Mouse (Mus musculus) lung, adult 2 months (tissue): Measurements from ENCODE around the gene Rnf166. TPM values are rescaled to one million over a fixed set of nuclear protein-coding genes. Genes with fewer than 3 reads are reported as not detected.

ENCODE experiments used
- DNase-seq: peaks from one replicate; pipeline ENCODE4 v3.0.0; 2022
- H3K4me1 ChIP-seq: fragments of 200-500 bp; 2 replicates; pipeline ENCODE4 v1.6.1; 2011; ENCODE audit warnings: low read length; ENCODE audit not compliant: control insufficient read depth, insufficient read depth
- H3K4me3 ChIP-seq: fragments of 200-500 bp; replicated peaks from 2 replicates; pipeline ENCODE3; 2011; ENCODE audit warnings: low read depth, mild to moderate bottlenecking, control low read depth, low read length; ENCODE audit errors: extremely low read depth
- CTCF ChIP-seq: fragments of 200-500 bp; IDR thresholded peaks from 2 replicates; pipeline ENCODE4 v1.5.1; 2011; ENCODE audit warnings: mild to moderate bottlenecking, low read length, control low read depth; ENCODE audit not compliant: insufficient read depth
- POLR2A ChIP-seq: fragments of 200-500 bp; IDR thresholded peaks from 2 replicates; pipeline ENCODE4 v1.6.1; 2011; ENCODE audit warnings: low read depth, mild to moderate bottlenecking, control low read depth, low read length, borderline replicate concordance; ENCODE audit errors: extremely low read depth
- WGBS: fragments of 180-500 bp; shearing (Covaris S2); methylation state at CpG from one replicate; pipeline ENCODE4 v1.1.7; 2018; 5-methylcytosine and 5-hydroxymethylcytosine counted together
- polyA plus RNA-seq: library from polyadenylated mRNA; depleted of rRNA; stranded (reverse); fragments of >200 nt; gene quantifications from 2 replicates; pipeline ENCODE4 v1.2.3, GENCODE M21; 2012; rRNA removed

The Rnf166 gene
- 83.8 and 93.2 TPM in 2 replicates for polyA plus RNA-seq

DNA sequence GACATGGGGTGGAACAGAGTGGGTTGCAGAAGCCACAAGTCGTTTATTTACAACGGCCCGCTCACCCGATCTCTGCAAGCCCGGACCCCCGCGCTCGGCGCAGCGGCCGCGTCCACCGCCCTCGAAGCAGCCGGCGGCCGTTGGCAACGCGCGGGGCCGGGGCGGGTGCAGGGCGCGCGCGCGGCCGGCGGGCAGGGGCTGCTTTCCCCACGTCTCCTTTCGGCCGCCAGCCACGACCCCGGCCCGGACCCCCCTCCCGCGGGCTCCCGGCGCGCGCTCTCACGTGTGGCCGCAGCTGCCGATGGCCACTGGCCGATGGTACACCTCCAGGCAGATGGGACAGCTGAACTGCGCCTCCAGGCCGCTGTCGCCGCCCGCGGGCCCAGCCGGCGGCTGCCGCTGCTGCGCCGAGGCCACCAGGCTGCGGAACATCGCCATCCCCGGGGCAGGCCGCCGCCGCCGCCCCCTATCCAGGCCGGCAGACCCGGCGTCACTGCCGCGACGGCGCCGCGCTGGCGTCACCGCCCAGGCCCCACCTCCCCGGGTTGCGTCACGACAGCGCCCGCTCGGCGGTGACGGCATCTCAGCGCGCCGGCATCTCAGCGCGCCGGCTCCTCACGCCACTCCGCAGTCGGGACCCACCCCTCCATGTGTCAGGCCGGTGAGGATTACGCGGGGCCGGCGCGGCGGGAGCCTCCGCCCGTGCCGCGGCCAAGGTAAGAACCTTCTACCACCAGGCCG lies at the start of gene Rnf166, which contains the start of gene Ctu2:
Rnf166 (minus strand) TSS at position 485 of the 741 bp plus-strand sequence.
Ctu2 (plus strand) TSS at position 564 of the 741 bp plus-strand sequence.
- TF ChIP-seq CTCF (no peak), POLR2A (peak; percentile 50; the same call in 1 of the 2 replicates)
- Histone ChIP-seq H3K4me1 (peaks cover 11% of the 10 kb centered on the region; the same call in 1 of the 2 replicates), H3K4me3 (peak within 1 kb of the TSS; percentile 95)
- DNase-seq: peak; percentile 94
- WGBS: under 1% methylated on average over 101 of the region's 103 CpGs

DNA sequence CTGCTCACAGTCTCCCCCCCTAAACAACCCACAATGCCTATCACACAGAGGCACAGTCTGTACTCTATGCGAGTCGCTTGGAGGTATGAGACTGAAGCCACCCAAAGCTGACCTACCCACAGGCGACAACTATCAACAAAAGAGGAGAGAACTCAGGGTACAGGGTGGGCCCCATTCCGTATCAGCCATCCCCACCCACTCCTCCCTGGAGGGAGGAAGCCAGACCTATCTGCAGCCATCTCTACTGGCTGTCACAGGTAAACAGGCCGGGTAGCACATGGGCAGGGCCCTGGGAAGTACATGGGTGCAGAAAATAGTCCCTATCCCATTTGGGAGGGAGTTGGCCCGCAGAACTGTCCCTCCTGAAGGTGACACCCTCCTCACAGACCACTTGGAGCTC lies 49.1 kb upstream of the Rnf166 start:
- TF ChIP-seq CTCF: no peak
- TF ChIP-seq POLR2A: no peak
- 52% methylated on average over 6 of the region's 6 CpGs for WGBS
- Histone ChIP-seq H3K4me1 (peaks cover 49% of the 10 kb centered on the region), H3K4me3 (no peak overlapping the region)
- DNase-seq: no peak

DNA sequence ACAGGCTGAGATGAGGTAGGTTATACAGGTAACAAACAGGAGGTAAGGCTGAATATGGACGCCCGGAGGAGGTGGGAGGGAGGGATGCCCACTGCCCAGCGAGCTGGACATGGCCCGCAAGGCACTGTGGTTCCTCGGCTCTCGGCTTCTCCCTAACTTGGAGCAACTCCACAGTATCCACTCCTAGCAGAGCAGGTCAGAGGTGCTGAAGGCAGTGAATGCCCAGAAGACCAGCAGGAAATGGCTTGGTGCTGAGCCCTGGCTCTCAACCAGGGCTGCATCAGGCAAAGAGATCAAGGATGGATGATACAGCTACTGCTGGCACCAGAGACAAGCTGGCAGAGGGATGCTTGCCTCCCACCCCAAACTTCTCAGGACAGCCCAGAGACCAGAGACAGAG lies 48.6 kb upstream of the Rnf166 start:
- 43% methylated on average over 6 of the region's 6 CpGs for WGBS
- TF ChIP-seq CTCF (no peak), POLR2A (no peak)
- Histone ChIP-seq H3K4me1 (peaks cover 51% of the 10 kb centered on the region), H3K4me3 (no peak overlapping the region)
- DNase-seq: no peak

DNA sequence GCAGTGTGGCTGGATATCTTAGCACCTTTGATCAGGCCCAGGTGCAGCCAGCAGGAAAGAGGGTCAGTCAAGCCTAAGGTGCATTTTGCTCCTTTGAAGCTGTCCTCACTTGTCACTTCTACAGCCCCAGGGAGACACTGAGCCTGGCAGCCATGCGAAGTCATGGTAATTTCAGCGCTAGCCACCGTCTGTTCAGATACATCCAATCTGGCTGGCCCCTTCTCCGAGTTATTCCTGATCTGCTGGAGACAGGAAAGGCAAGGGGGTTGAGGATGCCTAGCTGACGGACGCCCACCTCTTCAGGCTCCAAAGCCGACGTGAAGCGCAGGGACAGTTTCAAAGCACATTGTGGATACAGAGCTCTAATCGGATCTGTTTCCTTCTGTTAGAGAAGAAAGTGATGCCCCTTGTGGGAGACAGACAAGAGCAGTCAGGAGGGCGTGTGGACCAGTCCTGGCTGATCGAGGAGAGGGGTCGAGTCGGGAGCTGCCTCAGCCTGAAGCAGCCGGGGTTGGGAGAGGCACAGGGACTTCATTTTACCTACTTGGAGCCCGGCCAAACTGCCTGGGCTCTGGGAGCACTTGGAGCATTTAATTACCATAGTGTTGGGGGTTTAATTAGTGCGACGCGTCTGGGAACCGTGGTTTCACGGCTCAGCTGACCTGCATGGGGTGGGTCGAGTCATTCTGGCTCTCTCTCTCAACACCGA lies 47.9 kb upstream of the Rnf166 start:
- H3K4me1 ChIP-seq: peaks cover 57% of the 10 kb centered on the region
- 26% methylated on average over 23 of the region's 23 CpGs for WGBS
- H3K4me3 ChIP-seq: no peak overlapping the region
- no peak for TF ChIP-seq POLR2A
- no peak for TF ChIP-seq CTCF
- DNase-seq: no peak

DNA sequence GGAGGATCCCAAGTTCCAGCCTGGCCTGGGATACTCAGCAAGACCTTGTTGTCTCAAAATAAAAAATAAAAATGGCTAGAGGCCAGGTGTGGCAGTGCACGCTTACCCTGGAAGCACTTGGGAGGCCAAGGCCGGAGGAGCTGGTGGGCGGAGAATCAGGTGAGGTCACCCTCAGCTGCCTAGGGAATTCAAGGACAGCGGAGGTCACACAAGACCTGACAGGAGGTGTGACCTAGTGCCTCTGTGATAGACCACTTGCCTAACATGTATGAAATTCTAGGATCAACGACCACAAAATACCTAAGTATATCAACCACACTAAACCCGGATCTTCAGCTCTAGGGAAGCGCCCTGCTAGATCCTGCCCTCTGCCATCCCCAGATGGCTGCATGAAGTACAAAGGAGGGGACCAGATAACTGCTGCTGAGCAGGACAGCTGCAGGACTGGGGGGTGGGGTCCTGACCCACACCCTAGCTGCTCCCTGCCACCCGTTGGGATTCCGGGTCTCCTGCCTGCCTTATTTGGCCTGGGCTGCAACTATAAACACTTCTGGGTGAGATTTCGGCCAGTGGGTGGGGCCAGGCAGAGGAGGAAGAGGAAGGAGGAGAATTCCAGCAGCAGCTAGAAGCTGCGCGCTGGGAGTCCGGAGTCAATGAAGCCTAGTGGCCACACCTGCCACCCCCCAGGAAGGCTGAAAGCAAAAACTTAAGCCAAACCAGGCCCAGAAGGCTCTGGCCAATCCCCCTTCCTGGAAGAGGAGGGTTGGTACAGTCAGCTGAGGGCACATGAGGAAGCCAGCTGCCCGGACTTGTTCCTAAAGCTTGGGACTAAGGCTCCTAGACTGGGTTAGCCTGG lies 47.2 kb upstream of the Rnf166 start:
- no peak for TF ChIP-seq CTCF
- peak; percentile 62; the same call in 1 of the 2 replicates for TF ChIP-seq POLR2A
- 28% methylated on average over 14 of the region's 14 CpGs for WGBS
- no peak overlapping the region for H3K4me3 ChIP-seq
- DNase-seq: peak; percentile 76
- H3K4me1 ChIP-seq: peaks cover 64% of the 10 kb centered on the region

DNA sequence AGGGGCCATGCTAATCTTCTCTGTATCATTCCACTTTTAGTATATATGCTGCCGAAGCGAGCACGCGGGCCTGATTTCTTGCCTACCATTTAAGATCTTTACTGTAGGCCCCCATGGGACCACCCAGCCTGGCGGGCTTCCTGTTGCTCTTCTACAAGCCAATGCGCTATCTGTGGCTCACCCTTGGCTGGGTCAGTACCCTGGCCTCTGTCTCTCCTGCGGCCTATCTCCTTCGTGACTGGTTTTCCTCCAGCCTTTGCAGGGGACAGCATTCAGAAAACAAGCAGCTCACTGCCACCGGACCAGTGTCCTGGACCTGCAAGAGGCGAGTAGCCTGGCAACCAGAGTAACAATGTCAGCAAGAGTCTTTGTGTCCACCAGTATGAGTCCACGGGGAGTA lies 44.7 kb upstream of the Rnf166 start:
- Histone ChIP-seq H3K4me3 (no peak overlapping the region), H3K4me1 (peaks cover 60% of the 10 kb centered on the region)
- DNase-seq: no peak
- WGBS: 51% methylated on average over 11 of the region's 11 CpGs
- TF ChIP-seq POLR2A (no peak), CTCF (no peak)

DNA sequence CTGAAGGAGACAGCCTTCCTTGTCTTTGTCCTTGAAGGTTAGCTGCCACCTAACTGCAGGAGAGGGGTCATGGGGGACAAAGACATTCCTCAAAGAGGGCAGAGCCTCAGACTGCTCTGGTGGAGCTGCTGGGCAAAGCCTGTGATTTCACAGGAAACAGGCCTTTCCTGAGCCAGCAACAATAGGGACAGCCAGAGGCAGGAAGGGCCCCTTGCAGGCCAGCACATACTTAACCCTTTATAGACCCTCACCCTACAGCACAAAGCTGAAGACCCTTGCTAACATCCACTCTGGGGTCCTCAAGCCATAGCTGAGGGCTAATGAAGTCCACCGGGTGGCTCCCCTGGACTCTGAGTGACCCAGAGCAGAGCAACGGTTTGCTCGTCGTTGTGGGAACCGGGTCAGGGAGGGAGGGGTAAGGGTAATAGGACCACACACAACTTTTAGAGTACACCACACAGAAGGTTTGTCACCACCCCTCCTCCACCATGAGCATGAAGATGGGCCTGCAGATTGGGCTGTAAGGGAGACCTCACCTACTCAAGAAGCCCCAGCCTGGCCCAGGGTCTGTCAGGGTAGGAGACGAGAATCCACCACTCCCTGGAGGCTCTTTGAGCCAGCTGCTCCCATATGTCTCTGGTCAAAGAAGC lies 41.8 kb upstream of the Rnf166 start:
- DNase-seq: no peak
- TF ChIP-seq POLR2A (peak; percentile 43; the same call in 1 of the 2 replicates), CTCF (no peak)
- 18% methylated on average over 6 of the region's 6 CpGs for WGBS
- Histone ChIP-seq H3K4me3 (no peak overlapping the region), H3K4me1 (peaks cover 35% of the 10 kb centered on the region)

DNA sequence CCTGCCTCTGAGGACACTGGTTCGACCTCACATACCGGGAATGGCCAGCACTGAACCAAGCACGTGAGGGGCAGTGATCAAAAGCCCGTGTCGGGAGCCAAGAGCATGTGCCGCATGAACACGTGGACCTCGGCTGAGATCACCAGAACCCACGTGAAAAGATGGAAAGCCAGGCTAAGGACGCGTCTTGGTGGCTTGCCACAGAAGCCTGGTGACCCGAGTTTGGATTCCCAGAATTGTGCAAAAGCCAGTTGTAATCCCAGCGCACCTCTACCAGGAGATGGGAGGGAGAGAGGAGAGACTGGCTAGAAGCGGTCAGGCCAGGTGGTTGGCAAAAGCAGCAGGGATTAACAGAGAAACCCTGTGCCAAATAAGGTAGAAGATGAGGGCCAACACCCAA lies 39.8 kb upstream of the Rnf166 start:
- TF ChIP-seq POLR2A (no peak), CTCF (no peak)
- no peak for DNase-seq
- H3K4me1 ChIP-seq: peaks cover 33% of the 10 kb centered on the region
- H3K4me3 ChIP-seq: no peak overlapping the region
- WGBS: 82% methylated on average over 14 of the region's 14 CpGs
